Mouse (Mus musculus) liver, embryonic 14.5 days (tissue): ENCODE results near the gene Lrp5.

ENCODE experiments used
- CTCF ChIP-seq: IDR thresholded peaks from 2 replicates; pipeline ENCODE4 v1.5.1; 2016; ENCODE audit warnings: antibody characterized with exemption, low read depth, control low read depth
- EP300 ChIP-seq: IDR thresholded peaks from 2 replicates; pipeline ENCODE4 v1.6.1; 2016; ENCODE audit warnings: antibody characterized with exemption, low read depth

DNA sequence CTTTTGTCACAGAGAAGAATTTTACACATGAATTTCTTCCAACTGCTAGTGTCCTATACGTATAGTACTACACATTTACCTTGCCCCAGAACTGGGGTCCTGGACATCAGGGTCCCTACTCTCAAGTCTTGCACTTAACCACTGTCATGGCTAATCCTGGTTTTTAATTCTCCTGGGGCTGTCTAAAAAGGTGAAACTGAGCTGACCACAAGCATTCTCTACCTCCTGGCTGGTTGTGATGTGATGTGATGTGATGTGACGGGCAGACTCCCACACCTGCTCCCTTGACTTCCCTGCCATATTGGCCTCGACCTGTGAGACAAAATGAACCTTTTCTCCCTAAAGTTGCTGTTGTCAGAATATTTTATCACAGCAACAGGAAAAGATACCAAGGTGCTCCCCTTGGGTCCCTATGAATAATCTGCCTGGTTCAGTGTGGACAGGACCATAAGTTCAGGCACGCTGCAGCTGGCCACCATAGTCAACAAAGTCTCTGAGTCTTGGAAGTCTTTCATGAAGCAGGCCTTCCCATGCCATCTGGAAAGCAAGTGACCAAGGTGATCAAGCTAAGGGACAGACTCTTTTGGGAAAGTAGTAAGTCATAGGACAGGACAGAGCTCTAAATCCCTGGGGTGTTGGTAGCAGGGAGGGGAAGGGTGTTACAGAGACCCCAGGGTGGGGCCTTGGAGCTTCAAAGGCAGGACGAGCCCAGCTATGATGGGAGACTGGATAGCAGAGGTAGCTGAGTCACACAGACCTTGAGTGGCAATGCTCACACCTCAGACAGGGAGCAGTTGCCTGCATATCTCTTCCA lies 109.7 kb downstream of the Lrp5 start:
- no peak for TF ChIP-seq CTCF
- no peak for TF ChIP-seq EP300
